Mouse (Mus musculus) olfactory bulb, adult 2 months (tissue): ENCODE data around the gene Foxo3.

Experiments
- CTCF ChIP-seq: fragments of 200-500 bp; IDR thresholded peaks from 2 replicates; pipeline ENCODE4 v1.5.1; 2012; ENCODE audit warnings: low read depth, mild to moderate bottlenecking, low read length, moderate library complexity; ENCODE audit not compliant: insufficient read depth
- POLR2A ChIP-seq: fragments of 200-500 bp; IDR thresholded peaks from 2 replicates; pipeline ENCODE4 v1.6.1; 2012; ENCODE audit warnings: mild to moderate bottlenecking, low read depth, low read length, moderate library complexity; ENCODE audit not compliant: insufficient read depth

GRCm38 (mm10) chr10:42267811-42268545, 8.6 kb downstream of the Foxo3 start:
- TF ChIP-seq CTCF: no peak
- no peak for TF ChIP-seq POLR2A
